Mouse (Mus musculus) forebrain, embryonic 12.5 days (tissue): ENCODE data around the gene Calhm2. TPM values are rescaled to one million over a fixed set of nuclear protein-coding genes. Genes with fewer than 3 reads are reported as not detected.
"Not testable (repeated sequence)": the region's sequence is repeated elsewhere in the genome, so short reads cannot be mapped to it uniquely, and the experiment has no call there.

Source experiments
- ATAC-seq: fragments of 200-750 bp; cut with Nextera tagmentation; 2 replicates; pipeline ENCODE4 v1.8.0; 2017; ENCODE audit warnings: moderate TSS enrichment; ENCODE audit not compliant: low FRiP score
- H3K27ac ChIP-seq: fragments of 300-500 bp; sonication (generic); 2 replicates; pipeline ENCODE4 v1.5.1; 2016; ENCODE audit warnings: mild to moderate bottlenecking
- H3K27me3 ChIP-seq: fragments of 300-500 bp; sonication (generic); 2 replicates; pipeline ENCODE4 v1.6.1; 2016; ENCODE audit warnings: mild to moderate bottlenecking
- H3K36me3 ChIP-seq: fragments of 300-500 bp; sonication (generic); replicated peaks from 2 replicates; pipeline ENCODE4 v1.6.1; 2016; ENCODE audit warnings: mild to moderate bottlenecking
- H3K4me1 ChIP-seq: fragments of 300-500 bp; sonication (generic); 2 replicates; pipeline ENCODE4 v1.6.1; 2016
- H3K4me2 ChIP-seq: fragments of 300-500 bp; sonication (generic); 2 replicates; pipeline ENCODE4 v1.6.1; 2016; ENCODE audit warnings: mild to moderate bottlenecking, moderate library complexity
- H3K4me3 ChIP-seq: fragments of 300-500 bp; sonication (generic); replicated peaks from 2 replicates; pipeline ENCODE4 v1.5.1; 2016; ENCODE audit warnings: mild to moderate bottlenecking
- H3K9ac ChIP-seq: fragments of 300-500 bp; sonication (generic); 2 replicates; pipeline ENCODE4 v1.6.1; 2016; ENCODE audit warnings: mild to moderate bottlenecking
- H3K9me3 ChIP-seq: fragments of 300-500 bp; sonication (generic); 2 replicates; pipeline ENCODE4 v1.6.1; 2016
- WGBS: fragments of 180-500 bp; shearing (Covaris S2); methylation state at CpG from one replicate; pipeline ENCODE4 v1.1.7; 2016; 5-methylcytosine and 5-hydroxymethylcytosine counted together
- polyA plus RNA-seq: library from polyadenylated mRNA; unstranded; fragments of >200 nt; fragmentation: Nextera tagmentation; extraction: Ambion mirVana; gene quantifications from 2 replicates; pipeline ENCODE4 v1.2.1, GENCODE M21; 2016

Gene Calhm2
- polyA plus RNA-seq, 1 experiment from 2014 or later, result 1.8 TPM

DNA sequence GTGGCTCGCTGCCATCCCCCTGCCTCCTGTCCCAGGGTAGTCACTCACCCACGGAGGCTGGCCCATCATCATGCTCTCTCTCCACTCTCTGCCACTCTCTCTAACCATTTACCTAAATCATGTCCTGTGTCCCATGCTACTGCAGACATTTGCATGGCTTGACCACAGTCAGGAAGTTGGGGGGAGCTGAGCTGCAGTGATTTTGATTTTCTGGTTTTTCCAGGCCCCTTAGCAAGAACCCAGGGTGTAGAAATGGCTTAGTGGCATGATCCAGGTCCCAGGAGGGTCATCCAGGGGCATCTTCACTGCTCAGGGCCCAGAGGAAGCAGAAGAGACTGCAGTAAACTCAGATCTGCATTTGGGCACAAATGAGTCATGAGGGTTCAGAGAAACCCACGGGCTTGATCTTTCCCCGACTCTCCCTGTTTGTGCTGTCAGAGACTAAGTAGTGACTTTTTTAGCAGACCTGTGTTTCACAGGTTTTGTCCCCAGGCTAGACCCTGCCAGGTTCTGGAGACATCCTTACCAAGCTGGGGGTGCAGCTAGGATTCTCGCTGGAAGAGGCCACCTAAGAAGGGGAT is 10.3 kb upstream of the Calhm2 start:
- WGBS, result 88% methylated on average over 5 of the region's 5 CpGs
- H3K36me3 ChIP-seq, result no peaks in the 10 kb centered on the region
- ATAC-seq, result no peak

DNA sequence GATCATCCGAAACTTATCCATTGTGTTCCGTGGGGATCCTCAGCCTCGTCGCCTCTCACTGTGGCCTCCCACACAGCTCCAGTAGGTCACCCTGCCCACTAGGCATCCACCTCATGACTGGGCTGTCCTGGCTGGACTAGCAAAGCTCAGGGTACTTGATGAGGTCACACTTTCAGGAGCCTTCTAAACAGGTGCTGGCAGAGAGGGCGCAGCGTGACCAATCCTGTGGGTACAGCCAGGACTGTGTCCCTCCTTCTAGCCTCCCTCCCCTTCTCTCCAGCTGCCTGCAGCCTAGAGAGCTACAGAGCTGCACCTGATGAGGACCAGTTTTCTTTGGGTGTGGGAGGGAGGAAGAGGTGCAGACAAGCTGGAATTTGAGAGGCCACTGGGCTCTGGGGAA is 6.1 kb upstream of the Calhm2 start, which contains the start of gene Calhm1:
Gene Calhm1 (minus strand): TSS at position 101 of the 400 bp plus-strand sequence.
- no peak for ATAC-seq
- no peak within 1 kb of the TSS for H3K4me3 ChIP-seq
- no peak within 1 kb of the TSS for H3K4me2 ChIP-seq
- peaks cover 4% of the 10 kb centered on the region; the same call in 1 of the 2 replicates for H3K27me3 ChIP-seq
- no peaks in the 10 kb centered on the region for H3K4me1 ChIP-seq
- no peaks in the 10 kb centered on the region for H3K9me3 ChIP-seq
- H3K9ac ChIP-seq, result no peak within 1 kb of the TSS
- WGBS, result 95% methylated on average over 6 of the region's 6 CpGs
- no peak within 1 kb of the TSS for H3K27ac ChIP-seq
- no peaks in the 10 kb centered on the region for H3K36me3 ChIP-seq

More for the DNA sequence above, 10.3 kb upstream of the Calhm2 start:
- Histone ChIP-seq H3K4me2 (no peak overlapping the region), H3K27me3 (peaks cover 14% of the 10 kb centered on the region; the same call in 1 of the 2 replicates), H3K9ac (no peak overlapping the region; the same call in 1 of the 2 replicates), H3K9me3 (no peaks in the 10 kb centered on the region), H3K4me3 (no peak overlapping the region), H3K4me1 (0 out of 2 replicates have a peak, but pooled peaks cover 5% of the 10 kb centered on the region), H3K27ac (no peak overlapping the region)

DNA sequence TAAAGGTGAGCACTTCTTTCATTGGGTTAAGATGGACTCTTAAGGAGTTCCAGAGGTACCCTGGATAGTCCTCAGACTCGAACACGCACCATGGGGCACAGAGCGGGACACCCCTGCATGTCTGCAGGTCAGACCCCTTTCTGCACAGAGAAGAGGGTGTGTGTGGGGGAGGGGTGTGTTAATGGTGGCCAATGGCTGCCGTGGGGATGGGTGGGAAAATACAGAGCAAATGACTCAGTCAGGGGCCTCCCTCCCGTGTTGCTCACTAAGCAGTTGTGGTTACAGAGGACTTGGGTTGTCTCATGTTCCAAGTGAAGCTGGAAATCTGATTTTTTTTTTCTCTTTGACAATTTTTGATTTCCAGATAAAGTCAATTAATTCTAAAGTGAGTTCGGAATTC is 4.3 kb upstream of the Calhm2 start:
- WGBS, result 84% methylated on average over 6 of the region's 6 CpGs
- H3K9ac ChIP-seq, result no peak overlapping the region
- no peak for ATAC-seq
- H3K4me1 ChIP-seq, result peaks cover 10% of the 10 kb centered on the region
- H3K36me3 ChIP-seq, result no peaks in the 10 kb centered on the region
- no peaks in the 10 kb centered on the region for H3K9me3 ChIP-seq
- H3K27me3 ChIP-seq, result peaks cover 11% of the 10 kb centered on the region; the same call in 1 of the 2 replicates
- H3K27ac ChIP-seq, result no peak overlapping the region
- no peak overlapping the region for H3K4me3 ChIP-seq
- H3K4me2 ChIP-seq, result no peak overlapping the region

DNA sequence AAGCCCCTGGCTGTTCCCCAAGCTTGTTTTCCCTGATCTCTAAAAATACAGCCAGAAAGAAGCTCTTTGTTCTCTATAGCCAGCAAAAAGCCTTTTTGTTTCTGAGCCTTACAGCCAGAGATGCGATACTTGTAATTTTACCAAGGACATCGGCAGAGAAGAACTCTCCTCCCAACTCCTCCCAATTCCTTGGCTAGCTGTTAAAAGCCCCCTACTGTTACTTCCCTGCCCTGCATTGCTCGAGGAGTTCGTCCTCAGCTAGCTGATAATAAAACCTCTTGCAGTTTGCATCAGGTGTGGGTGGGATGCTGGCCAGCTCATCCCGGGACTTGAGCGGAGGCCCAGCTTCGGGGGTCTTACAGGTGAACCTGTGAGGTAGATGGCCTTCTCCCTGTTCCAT is 1.5 kb upstream of the Calhm2 start:
- H3K27ac ChIP-seq, H3K9me3 ChIP-seq, ATAC-seq, H3K4me3 ChIP-seq, H3K4me2 ChIP-seq, H3K36me3 ChIP-seq, H3K9ac ChIP-seq: not testable (repeated sequence)
- 39% methylated on average over 7 of the region's 7 CpGs for WGBS
- H3K4me1 ChIP-seq, result peaks cover 17% of the 10 kb centered on the region
- peaks cover 11% of the 10 kb centered on the region; the same call in 1 of the 2 replicates for H3K27me3 ChIP-seq

DNA sequence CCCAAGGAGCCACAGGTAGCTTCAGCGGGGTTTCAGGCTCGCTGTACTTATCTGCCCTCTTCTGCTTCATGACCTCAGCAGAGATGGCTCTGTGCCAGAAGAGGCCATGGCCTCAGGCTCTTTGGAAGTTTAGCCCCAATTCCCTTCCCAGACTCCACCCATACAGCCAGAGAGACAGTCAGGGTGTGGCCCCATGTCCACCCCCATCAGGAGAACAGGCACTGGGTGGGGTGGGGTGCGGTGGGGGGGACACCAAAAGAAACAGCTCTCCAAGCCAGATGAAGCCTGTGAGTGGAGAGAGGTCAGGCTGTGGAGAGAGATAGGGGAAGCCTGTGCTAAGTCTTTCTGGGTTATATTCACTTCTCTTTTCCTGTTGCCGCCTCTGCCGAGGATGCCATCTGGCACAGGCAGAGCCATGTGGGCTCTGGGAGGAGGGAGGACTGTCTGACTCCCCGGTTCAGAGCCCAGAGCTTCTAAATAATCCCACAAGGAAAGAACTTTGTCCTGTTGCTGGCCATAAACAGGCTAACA is 978 bp downstream of the Calhm2 start:
- Histone ChIP-seq H3K9ac (no peak overlapping the region), H3K36me3 (peaks cover 11% of the 10 kb centered on the region), H3K4me1 (peaks cover 17% of the 10 kb centered on the region), H3K4me3 (no peak overlapping the region), H3K4me2 (peak overlapping the region; percentile 48), H3K27me3 (peaks cover 11% of the 10 kb centered on the region; the same call in 1 of the 2 replicates), H3K27ac (no peak overlapping the region), H3K9me3 (no peaks in the 10 kb centered on the region)
- no peak for ATAC-seq
- 52% methylated on average over 6 of the region's 6 CpGs for WGBS

GRCm38 (mm10) chr19:47136170-47136569 is 1.9 kb downstream of the Calhm2 start:
- Histone ChIP-seq H3K4me2 (no peak overlapping the region), H3K9ac (no peak overlapping the region), H3K4me1 (peaks cover 17% of the 10 kb centered on the region), H3K9me3 (no peaks in the 10 kb centered on the region), H3K27me3 (peaks cover 11% of the 10 kb centered on the region; the same call in 1 of the 2 replicates), H3K4me3 (no peak overlapping the region), H3K27ac (no peak overlapping the region), H3K36me3 (peaks cover 21% of the 10 kb centered on the region)
- WGBS, result 90% methylated on average over 5 of the region's 5 CpGs
- ATAC-seq, result no peak

DNA sequence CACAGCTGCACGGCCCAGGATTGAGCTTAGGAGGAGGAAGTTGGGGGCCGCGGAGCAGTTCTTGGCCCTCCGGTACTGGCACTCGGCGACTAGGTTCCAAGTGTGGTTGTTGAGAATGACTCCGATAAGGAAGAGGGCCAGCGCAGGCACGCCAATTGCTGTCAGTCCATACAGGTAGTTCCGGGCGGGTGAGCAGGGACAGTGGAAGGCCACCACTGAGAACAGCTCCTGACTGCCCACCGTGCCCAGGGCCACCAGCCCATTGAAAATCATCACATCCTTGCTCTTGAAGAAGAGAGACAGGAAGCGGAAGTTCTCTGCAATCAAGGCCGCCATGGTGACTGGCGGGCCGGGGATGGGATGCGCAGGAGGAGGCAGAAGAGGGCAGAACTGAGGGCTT is 2.5 kb downstream of the Calhm2 start:
- Histone ChIP-seq H3K27ac (no peak overlapping the region), H3K4me3 (no peak overlapping the region), H3K4me1 (peaks cover 17% of the 10 kb centered on the region), H3K36me3 (peaks cover 27% of the 10 kb centered on the region), H3K9me3 (no peaks in the 10 kb centered on the region), H3K27me3 (peaks cover 11% of the 10 kb centered on the region; the same call in 1 of the 2 replicates), H3K9ac (peak overlapping the region; percentile 13; the same call in 1 of the 2 replicates), H3K4me2 (no peak overlapping the region)
- 90% methylated on average over 17 of the region's 17 CpGs for WGBS
- ATAC-seq, result no peak

DNA sequence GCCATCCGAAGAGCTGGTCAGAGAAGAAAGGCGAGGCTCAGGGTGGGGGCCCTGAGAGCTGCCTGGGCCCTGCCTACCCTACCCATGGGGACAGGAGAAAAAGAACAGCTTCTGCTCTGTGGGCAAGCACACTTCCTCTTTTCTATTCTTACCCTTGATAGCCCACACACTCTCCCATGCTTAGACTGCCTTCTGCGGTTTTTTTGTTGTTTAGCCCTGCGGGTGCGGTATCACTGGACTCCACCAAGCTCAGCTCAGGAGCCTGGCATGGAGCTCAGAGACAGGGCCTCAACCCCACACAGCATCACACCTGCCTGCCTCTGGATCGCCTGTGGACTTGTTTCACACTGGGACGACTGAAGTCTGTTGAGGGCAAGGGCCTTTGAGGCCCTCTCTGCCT is 4.9 kb downstream of the Calhm2 start:
- H3K27me3 ChIP-seq, result no peaks in the 10 kb centered on the region; the same call in 1 of the 2 replicates
- no peak for ATAC-seq
- 88% methylated on average over 7 of the region's 7 CpGs for WGBS
- no peak overlapping the region for H3K4me3 ChIP-seq
- peaks cover 51% of the 10 kb centered on the region for H3K36me3 ChIP-seq
- H3K9ac ChIP-seq, result no peak overlapping the region
- no peak overlapping the region for H3K4me2 ChIP-seq
- no peaks in the 10 kb centered on the region for H3K9me3 ChIP-seq
- H3K4me1 ChIP-seq, result peaks cover 15% of the 10 kb centered on the region
- H3K27ac ChIP-seq, result no peak overlapping the region

DNA sequence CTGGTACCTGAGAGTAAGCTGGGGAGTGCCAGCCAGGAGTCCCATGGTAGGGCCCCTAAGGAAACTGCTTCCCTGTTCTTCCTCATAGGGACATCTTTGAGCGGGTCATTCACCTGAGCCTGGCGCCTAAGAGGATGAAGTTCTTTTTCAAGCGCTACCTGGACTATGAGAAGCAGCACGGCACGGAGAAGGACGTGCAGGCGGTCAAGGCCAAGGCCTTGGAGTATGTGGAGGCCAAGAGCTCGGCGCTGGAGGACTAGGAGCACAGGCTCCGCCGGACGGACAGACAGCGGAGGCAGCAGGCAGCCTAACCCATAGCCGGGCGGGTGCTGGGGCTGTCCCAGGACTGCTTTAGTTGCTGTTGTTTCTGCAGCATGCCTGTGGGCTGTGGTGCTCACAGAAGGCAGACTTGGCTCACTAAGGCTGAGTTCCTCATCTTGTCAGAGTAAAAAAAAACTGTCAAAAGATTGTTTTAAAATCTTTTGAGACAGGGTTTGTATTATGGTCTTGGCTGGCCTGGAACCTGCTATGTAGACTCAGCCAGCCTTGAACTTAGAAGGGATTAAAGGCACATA is 7.5 kb downstream of the Calhm2 start:
- Histone ChIP-seq H3K36me3 (peaks cover 76% of the 10 kb centered on the region), H3K9ac (no peak overlapping the region), H3K9me3 (no peaks in the 10 kb centered on the region), H3K27ac (no peak overlapping the region), H3K4me1 (no peaks in the 10 kb centered on the region), H3K4me2 (no peak overlapping the region), H3K27me3 (no peaks in the 10 kb centered on the region), H3K4me3 (no peak overlapping the region)
- ATAC-seq, result no peak
- WGBS, result 97% methylated on average over 15 of the region's 15 CpGs

DNA sequence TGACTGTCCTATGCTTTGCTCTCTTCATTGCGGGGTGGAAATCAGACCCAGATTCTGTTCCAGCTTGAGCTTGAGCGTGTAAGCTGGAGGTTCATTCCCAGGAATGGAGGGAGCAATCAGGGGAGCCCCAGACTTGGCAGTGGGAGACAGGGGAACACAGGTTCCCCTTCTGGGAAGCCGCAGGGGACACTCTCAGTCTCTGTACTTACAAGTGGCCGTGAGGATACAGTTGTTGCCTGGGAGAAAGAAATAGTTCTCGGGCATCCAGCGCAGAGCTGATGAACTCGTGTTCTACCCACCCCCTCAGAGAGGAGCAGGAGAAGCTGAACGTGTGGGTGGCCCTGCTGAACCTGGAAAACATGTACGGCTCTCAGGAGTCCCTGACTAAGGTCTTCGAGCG is 9.3 kb downstream of the Calhm2 start:
- H3K4me2 ChIP-seq, result no peak overlapping the region
- ATAC-seq, result no peak
- H3K9me3 ChIP-seq, result no peaks in the 10 kb centered on the region
- H3K9ac ChIP-seq, result no peak overlapping the region
- H3K4me1 ChIP-seq, result no peaks in the 10 kb centered on the region
- H3K4me3 ChIP-seq, result no peak overlapping the region
- peaks cover 92% of the 10 kb centered on the region for H3K36me3 ChIP-seq
- H3K27ac ChIP-seq, result no peak overlapping the region
- 96% methylated on average over 11 of the region's 11 CpGs for WGBS
- H3K27me3 ChIP-seq, result no peaks in the 10 kb centered on the region

- ATAC-seq, result no peak
- H3K4me2 ChIP-seq, result no peak overlapping the region
- no peak overlapping the region for H3K27ac ChIP-seq
- no peaks in the 10 kb centered on the region for H3K9me3 ChIP-seq
- peaks cover 93% of the 10 kb centered on the region for H3K36me3 ChIP-seq
- 95% methylated on average over 10 of the region's 10 CpGs for WGBS
- H3K4me3 ChIP-seq, result no peak overlapping the region
- H3K9ac ChIP-seq, result no peak overlapping the region
- no peaks in the 10 kb centered on the region for H3K4me1 ChIP-seq
- H3K27me3 ChIP-seq, result no peaks in the 10 kb centered on the region
Observed at GRCm38 (mm10) chr19:47128164-47128563, 9.9 kb downstream of the Calhm2 start.

GRCm38 (mm10) chr19:47122802-47123201 is 15.3 kb downstream of the Calhm2 start:
- H3K36me3 ChIP-seq, result peaks cover 79% of the 10 kb centered on the region
- WGBS, result 29% methylated on average over 2 of the region's 2 CpGs
- H3K27ac ChIP-seq, result no peak overlapping the region
- no peaks in the 10 kb centered on the region for H3K9me3 ChIP-seq
- H3K4me1 ChIP-seq, result no peaks in the 10 kb centered on the region
- no peaks in the 10 kb centered on the region for H3K27me3 ChIP-seq
- no peak overlapping the region for H3K4me3 ChIP-seq
- H3K9ac ChIP-seq, result no peak overlapping the region
- ATAC-seq, result no peak
- no peak overlapping the region for H3K4me2 ChIP-seq

- H3K36me3 ChIP-seq, result peaks cover 79% of the 10 kb centered on the region
- no peak overlapping the region for H3K4me3 ChIP-seq
- no peak overlapping the region for H3K4me2 ChIP-seq
- no peak for ATAC-seq
- H3K9me3 ChIP-seq, result no peaks in the 10 kb centered on the region
- no peaks in the 10 kb centered on the region for H3K27me3 ChIP-seq
- WGBS, result 44% methylated on average over 4 of the region's 4 CpGs
- no peaks in the 10 kb centered on the region for H3K4me1 ChIP-seq
- no peak overlapping the region for H3K9ac ChIP-seq
- no peak overlapping the region for H3K27ac ChIP-seq
Observed at GRCm38 (mm10) chr19:47121054-47121453, 17.0 kb downstream of the Calhm2 start.
